Mouse (Mus musculus) myocyte (in vitro differentiated cells): ENCODE results near the gene Ago3. TPM values are rescaled to one million over a fixed set of nuclear protein-coding genes. Genes with fewer than 3 reads are reported as not detected.
A peak's percentile ranks its signal among the peaks of the same experiment; 100 is the strongest.

Source experiments
- H3K27me3 ChIP-seq: one replicate; pipeline ENCODE4 v1.6.1; 2011; ENCODE audit not compliant: control insufficient read depth, insufficient read depth, insufficient read length
- H3K36me3 ChIP-seq: one replicate; pipeline ENCODE4 v1.6.1; 2011; ENCODE audit not compliant: control insufficient read depth, insufficient read depth
- H3K4me2 ChIP-seq: one replicate; pipeline ENCODE4 v1.6.1; 2011; ENCODE audit warnings: low read depth, control low read depth
- H3K4me3 ChIP-seq: one replicate; pipeline ENCODE4 v1.5.1; 2011; ENCODE audit warnings: mild to moderate bottlenecking, control low read depth, moderate library complexity
- H3K79me2 ChIP-seq: one replicate; pipeline ENCODE4 v1.6.1; 2011; ENCODE audit not compliant: control insufficient read depth, insufficient read depth
- H3ac ChIP-seq: one replicate; pipeline ENCODE4 v1.6.1; 2011; ENCODE audit not compliant: control insufficient read depth, insufficient read length
- CEBPB ChIP-seq: IDR thresholded peaks from 2 replicates; pipeline ENCODE4 v1.6.1; 2011; ENCODE audit warnings: mild to moderate bottlenecking, moderate library complexity; ENCODE audit not compliant: poor library complexity, insufficient read depth, severe bottlenecking
- E2F4 ChIP-seq: IDR thresholded peaks from one replicate; pipeline ENCODE4 v1.6.1; 2011; ENCODE audit warnings: mild to moderate bottlenecking, control low read depth, moderate library complexity; ENCODE audit not compliant: insufficient read depth
- MAX ChIP-seq: IDR thresholded peaks from one replicate; pipeline ENCODE4 v1.6.1; 2011; ENCODE audit warnings: low read depth, mild to moderate bottlenecking, control low read depth
- MYOD1 ChIP-seq, 3 experiments: IDR thresholded peaks; one replicate each; pipeline ENCODE4 v1.6.1; 2011; ENCODE audit warnings: control low read depth in 2 of 3, low read depth in 2 of 3, mild to moderate bottlenecking in 2 of 3, moderate library complexity in 1 of 3; ENCODE audit not compliant: insufficient read length in 2 of 3, control insufficient read depth in 1 of 3
- MYOG ChIP-seq, 3 experiments: IDR thresholded peaks; one replicate each; pipeline ENCODE4 v1.6.1; 2011; ENCODE audit warnings: control low read depth in 2 of 3, low read depth in 2 of 3, mild to moderate bottlenecking in 2 of 3; ENCODE audit not compliant: insufficient read length in 2 of 3, control insufficient read depth in 1 of 3, insufficient read depth in 1 of 3
- POLR2A ChIP-seq: IDR thresholded peaks from one replicate; pipeline ENCODE4 v1.6.1; 2011; ENCODE audit warnings: low read depth, mild to moderate bottlenecking, control low read depth, moderate library complexity; ENCODE audit not compliant: insufficient read length
- POLR2AphosphoS2 ChIP-seq: IDR thresholded peaks from one replicate; pipeline ENCODE4 v1.6.1; 2011; ENCODE audit warnings: low read depth, control low read depth; ENCODE audit not compliant: insufficient read length
- REST ChIP-seq: IDR thresholded peaks from one replicate; pipeline ENCODE4 v1.6.1; 2011; ENCODE audit warnings: mild to moderate bottlenecking, control low read depth, moderate library complexity; ENCODE audit not compliant: insufficient read depth, insufficient read length
- SRF ChIP-seq: IDR thresholded peaks from one replicate; pipeline ENCODE4 v1.6.1; 2011; ENCODE audit warnings: low read depth; ENCODE audit not compliant: control insufficient read depth, insufficient read length
- TCF12 ChIP-seq: IDR thresholded peaks from one replicate; pipeline ENCODE4 v1.6.1; 2011; ENCODE audit warnings: mild to moderate bottlenecking, control low read depth; ENCODE audit not compliant: poor library complexity, insufficient read depth, severe bottlenecking
- TCF3 ChIP-seq: IDR thresholded peaks from one replicate; pipeline ENCODE4 v1.6.1; 2011; ENCODE audit warnings: low read depth, control low read depth; ENCODE audit not compliant: insufficient read length
- USF1 ChIP-seq: IDR thresholded peaks from one replicate; pipeline ENCODE4 v1.6.1; 2011; ENCODE audit warnings: low read depth, mild to moderate bottlenecking, control low read depth, moderate library complexity
- polyA plus RNA-seq: library from polyadenylated mRNA; unstranded; fragments of >200 nt; fragmentation: generic; extraction: Trizol; gene quantifications from one replicate; pipeline ENCODE4 v1.2.1, GENCODE M21; 2012; ENCODE audit warnings: missing spikeins

Gene Ago3
- polyA plus RNA-seq, 1 experiment, result 4.5 TPM

DNA sequence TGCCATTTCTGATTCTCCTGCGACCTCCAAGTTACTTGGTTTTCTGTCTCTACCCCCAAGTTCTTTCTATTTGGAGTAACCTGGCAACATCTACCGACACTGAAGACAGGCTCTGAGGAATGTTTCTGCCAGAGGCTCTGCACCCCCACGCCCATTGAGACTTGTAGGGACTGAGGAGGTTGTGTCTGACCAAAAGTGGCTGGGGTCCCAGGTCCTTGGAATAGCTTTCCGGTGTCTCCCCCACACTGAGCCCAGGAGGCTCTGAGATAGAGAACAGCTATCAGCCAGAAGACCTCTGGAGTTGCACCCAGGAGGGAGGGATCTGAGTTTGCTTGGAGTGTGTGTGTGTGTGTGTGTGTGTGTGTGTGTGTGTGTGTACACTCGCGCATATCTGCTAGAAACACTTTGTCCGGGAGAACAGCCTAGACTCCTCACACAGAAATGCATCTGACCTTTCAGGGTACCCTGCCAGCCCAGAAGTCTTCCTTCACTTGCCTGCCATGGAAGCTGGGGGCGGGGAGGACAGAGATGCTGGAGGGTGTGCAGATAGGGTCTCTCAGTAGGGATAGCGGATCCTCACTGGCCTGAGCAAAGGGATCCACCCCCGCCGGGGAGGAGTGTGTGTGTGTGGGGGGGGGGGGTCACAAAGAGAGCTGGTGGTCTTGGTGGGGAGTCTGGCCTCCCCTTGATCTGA lies 141.9 kb downstream of the Ago3 start:
- no peak overlapping the region for H3ac ChIP-seq
- H3K4me3 ChIP-seq, result no peak overlapping the region
- no peak overlapping the region for H3K4me2 ChIP-seq
- TF ChIP-seq SRF (no peak), TCF12 (no peak), POLR2AphosphoS2 (no peak), USF1 (no peak), MYOG (IDR thresholded peaks at IDR 0.05; ENCODE audit: control insufficient read depth in 1 of 3, insufficient read depth in 1 of 3, insufficient read length in 2 of 3, low read depth in 2 of 3) (no peak), POLR2A (no peak), MYOD1 (IDR thresholded peaks at IDR 0.05; ENCODE audit: control insufficient read depth in 1 of 3, insufficient read length in 2 of 3, low read depth in 2 of 3) (no peak), TCF3 (no peak), E2F4 (no peak), REST (no peak), CEBPB (no peak)
- no peaks in the 10 kb centered on the region for H3K36me3 ChIP-seq
- no peaks in the 10 kb centered on the region for H3K79me2 ChIP-seq
- peaks cover 25% of the 10 kb centered on the region for H3K27me3 ChIP-seq

- Histone ChIP-seq H3K4me2 (peak within 1 kb of the TSS; percentile 24), H3ac (no peak within 1 kb of the TSS), H3K36me3 (no peaks in the 10 kb centered on the region), H3K4me3 (no peak within 1 kb of the TSS), H3K79me2 (no peaks in the 10 kb centered on the region), H3K27me3 (peaks cover 25% of the 10 kb centered on the region)
- TF ChIP-seq MYOG (IDR thresholded peaks at IDR 0.05; ENCODE audit: control insufficient read depth in 1 of 3, insufficient read depth in 1 of 3, insufficient read length in 2 of 3, low read depth in 2 of 3), result no peak
- TF ChIP-seq TCF3, result no peak
- TF ChIP-seq CEBPB, result no peak
- TF ChIP-seq E2F4, result no peak
- no peak for TF ChIP-seq USF1
- TF ChIP-seq MAX, result no peak
- TF ChIP-seq MYOD1 (IDR thresholded peaks at IDR 0.05; ENCODE audit: control insufficient read depth in 1 of 3, insufficient read length in 2 of 3, low read depth in 2 of 3), result no peak
- no peak for TF ChIP-seq REST
- no peak for TF ChIP-seq TCF12
These were observed 142.9 kb downstream of the Ago3 start, which contains the start of gene Col8a2 for GRCm38 (mm10) chr4:126286492-126286891. TSS of gene Col8a2 (plus strand) at chr4:126286793.

- Histone ChIP-seq H3ac (no peak overlapping the region), H3K79me2 (no peaks in the 10 kb centered on the region), H3K36me3 (no peaks in the 10 kb centered on the region), H3K4me2 (no peak overlapping the region), H3K27me3 (peaks cover 25% of the 10 kb centered on the region), H3K4me3 (no peak overlapping the region)
- TF ChIP-seq REST (no peak), CEBPB (no peak), USF1 (no peak), MYOD1 (IDR thresholded peaks at IDR 0.05; ENCODE audit: control insufficient read depth in 1 of 3, insufficient read length in 2 of 3, low read depth in 2 of 3) (no peak), MAX (no peak), POLR2AphosphoS2 (no peak)
These were observed 145.8 kb downstream of the Ago3 start for GRCm38 (mm10) chr4:126283582-126283981.

DNA sequence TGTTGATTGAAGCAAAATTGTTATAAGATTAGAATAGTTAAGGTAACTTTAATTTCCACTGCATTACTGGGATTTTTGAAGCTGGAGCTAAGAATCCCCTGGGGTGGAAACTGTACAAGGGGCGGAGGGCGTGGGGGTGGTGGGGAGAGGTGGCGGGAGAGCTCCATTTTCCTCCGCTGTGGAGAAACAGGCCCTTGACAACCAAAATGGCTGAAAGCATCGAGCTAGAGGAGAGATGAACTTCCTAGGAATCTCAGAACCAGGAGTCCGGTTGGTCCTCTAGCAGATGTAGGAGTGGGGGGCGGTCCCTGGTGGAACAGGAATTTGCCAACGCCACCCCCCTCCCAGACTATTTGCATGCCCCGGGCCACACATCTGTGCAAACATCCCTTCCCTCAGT lies 147.7 kb downstream of the Ago3 start:
- Histone ChIP-seq H3K27me3 (peaks cover 12% of the 10 kb centered on the region), H3K79me2 (no peaks in the 10 kb centered on the region), H3ac (no peak overlapping the region), H3K4me2 (no peak overlapping the region), H3K36me3 (no peaks in the 10 kb centered on the region), H3K4me3 (no peak overlapping the region)
- TF ChIP-seq REST (no peak), MYOD1 (IDR thresholded peaks at IDR 0.05; ENCODE audit: control insufficient read depth in 1 of 3, insufficient read length in 2 of 3, low read depth in 2 of 3) (no peak), TCF12 (no peak)

Other genes starting within 250 kb of the Ago3 start
- 56.6 TPM for gene Thrap3, start 226.8 kb downstream of the Ago3 start, polyA plus RNA-seq
- gene Map7d1, start 173.2 kb downstream of the Ago3 start, polyA plus RNA-seq, result 236 TPM
- gene Trappc3, start 167.2 kb downstream of the Ago3 start, polyA plus RNA-seq, result 84.1 TPM
- 0.06 TPM for gene Col8a2, start 142.8 kb downstream of the Ago3 start, polyA plus RNA-seq
- 31.5 TPM for gene Adprhl2, start 107.9 kb downstream of the Ago3 start, polyA plus RNA-seq
- gene Tekt2, start 103.9 kb downstream of the Ago3 start, polyA plus RNA-seq, result 0.49 TPM
- gene Ago1, start 39.0 kb upstream of the Ago3 start, polyA plus RNA-seq, result 8.4 TPM
- gene Ago4, start 103.9 kb upstream of the Ago3 start, polyA plus RNA-seq, result 0.02 TPM
- gene Clspn, start 127.4 kb upstream of the Ago3 start, polyA plus RNA-seq, result 1.7 TPM
- gene 5730409E04Rik, start 180.3 kb upstream of the Ago3 start, polyA plus RNA-seq, result 1.8 TPM
- gene Psmb2, start 248.1 kb upstream of the Ago3 start, polyA plus RNA-seq, result 236 TPM